Mouse (Mus musculus) duodenum, adult 2 months (tissue): ENCODE data around the gene Ccdc3. TPM values are rescaled to one million over a fixed set of nuclear protein-coding genes. Genes with fewer than 3 reads are reported as not detected.

Source experiments
- polyA plus RNA-seq: library from polyadenylated mRNA; depleted of rRNA; stranded (reverse); fragments of >200 nt; gene quantifications from 2 replicates; pipeline ENCODE4 v1.2.3, GENCODE M21; 2012; ENCODE audit warnings: low replicate concordance; rRNA removed

The Ccdc3 gene
- 4.6 and 10.7 TPM in 2 replicates for polyA plus RNA-seq

DNA sequence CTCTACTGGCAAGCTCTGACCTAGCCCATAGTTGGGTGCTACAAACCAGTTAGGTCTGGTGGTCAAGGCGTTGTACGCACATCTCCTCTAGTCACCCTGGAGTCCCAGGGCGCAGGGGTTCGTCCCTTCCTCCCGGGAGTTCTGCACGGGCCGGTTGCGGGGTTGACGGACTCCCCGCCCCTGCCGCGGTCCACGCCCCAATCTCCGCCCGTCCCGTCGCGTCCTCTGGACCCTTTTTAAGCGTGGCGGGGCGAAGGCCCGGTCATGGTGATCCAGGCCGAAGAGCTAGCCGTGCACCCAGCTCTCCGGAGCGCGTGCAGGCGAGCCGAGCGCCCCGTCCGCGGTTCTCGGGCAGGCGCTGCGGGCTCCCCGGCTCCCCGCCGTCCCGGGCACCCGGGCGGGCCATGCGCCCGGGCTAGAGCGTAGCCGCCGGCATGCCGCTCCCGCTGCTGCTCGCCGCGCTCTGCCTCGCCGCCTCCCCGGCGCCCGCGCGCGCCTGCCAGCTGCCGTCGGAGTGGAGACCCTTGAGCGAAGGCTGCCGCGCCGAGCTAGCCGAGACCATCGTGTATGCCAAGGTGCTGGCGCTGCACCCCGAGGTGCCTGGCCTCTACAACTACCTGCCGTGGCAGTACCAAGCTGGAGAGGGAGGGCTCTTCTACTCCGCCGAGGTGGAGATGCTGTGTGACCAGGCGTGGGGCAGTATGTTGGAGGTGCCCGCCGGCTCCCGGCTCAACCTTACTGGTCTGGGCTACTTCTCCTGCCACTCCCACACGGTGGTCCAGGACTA is at the start of gene Ccdc3:
Gene Ccdc3, plus strand, starts transcription at position 277 of the 787 bp plus-strand sequence.

Other genes starting within 250 kb of the Ccdc3 start
- gene Phyh, start 218.8 kb upstream of the Ccdc3 start, polyA plus RNA-seq: 125 and 178 TPM in 2 replicates
- not detected in 2 replicates for gene Ucma, start 161.7 kb upstream of the Ccdc3 start, polyA plus RNA-seq
- gene Mcm10, start 125.0 kb upstream of the Ccdc3 start, polyA plus RNA-seq: 5.3 and 6.0 TPM in 2 replicates
- 10.7 and 44.6 TPM in 2 replicates for gene Optn, start 73.7 kb upstream of the Ccdc3 start, polyA plus RNA-seq